Comparison of ENCODE assay signal across 26 mouse cellular contexts in genomic region chr4:84805431-84805830, GRCm38 (mm10).
DNase-seq lines count a peak whose midpoint lies in the region; ATAC-seq and TF ChIP-seq lines count a peak whose summit lies in the region.
"Had no signal": no experiment of that assay in that cellular context is flagged by ENCODE, and none has a peak within 500 bp of the region (broad histone marks: within the 10 kb centered on the region; RNA-seq: fewer than 3 reads in every experiment).

No protein-coding gene starts in this region.

- H3K9ac ChIP-seq in embryonic facial prominence, embryonic 14.5 days (ENCODE audit: low read depth, low read length), result no peak overlapping the region
- H3K9ac ChIP-seq in lung, embryonic 14.5 days, result no peak overlapping the region
- H3K9ac ChIP-seq: embryonic facial prominence, embryonic 12.5 days; embryonic facial prominence, embryonic 15.5 days; forebrain, embryonic 12.5 days had no signal

- H3K4me1 ChIP-seq in embryonic facial prominence, embryonic 14.5 days (ENCODE audit: control insufficient read depth, insufficient read depth, low read length), result no peaks in the 10 kb centered on the region
- H3K4me1 ChIP-seq in embryonic facial prominence, embryonic 10.5 days, result no peaks in the 10 kb centered on the region
- H3K4me1 ChIP-seq in lung, embryonic 14.5 days (ENCODE audit: insufficient read depth), result no peaks in the 10 kb centered on the region
- H3K4me1 ChIP-seq: embryonic facial prominence, embryonic 12.5 days; embryonic facial prominence, embryonic 15.5 days; forebrain, embryonic 10.5 days; forebrain, embryonic 12.5 days had no signal

- no peak overlapping the region for H3K4me3 ChIP-seq in embryonic facial prominence, embryonic 14.5 days (ENCODE audit: low read depth, low read length)
- H3K4me3 ChIP-seq in embryonic facial prominence, embryonic 10.5 days, result no peak overlapping the region
- no peak overlapping the region for H3K4me3 ChIP-seq in lung, embryonic 14.5 days (ENCODE audit: low read depth, low read length)
- H3K4me3 ChIP-seq: embryonic facial prominence, embryonic 12.5 days; embryonic facial prominence, embryonic 15.5 days; erythroblast, embryonic 14.5 days; forebrain, embryonic 10.5 days; forebrain, embryonic 12.5 days had no signal

- H3K27me3 ChIP-seq in embryonic facial prominence, embryonic 14.5 days (replicated peaks; ENCODE audit: control insufficient read depth, insufficient read depth, low read length), result no peaks in the 10 kb centered on the region
- no peaks in the 10 kb centered on the region for H3K27me3 ChIP-seq in embryonic facial prominence, embryonic 10.5 days (replicated peaks; ENCODE audit: low read depth, poor library complexity, severe bottlenecking)
- H3K27me3 ChIP-seq in lung, embryonic 14.5 days (ENCODE audit: insufficient read depth, low read length), result no peaks in the 10 kb centered on the region
- H3K27me3 ChIP-seq: CH12.LX; embryonic facial prominence, embryonic 12.5 days; embryonic facial prominence, embryonic 15.5 days; forebrain, embryonic 12.5 days had no signal

- WGBS in embryonic facial prominence, embryonic 14.5 days, result 76% methylated on average over 2 of the region's 2 CpGs
- 91% methylated on average over 2 of the region's 2 CpGs for WGBS in embryonic facial prominence, embryonic 10.5 days
- 71% methylated on average over 2 of the region's 2 CpGs for WGBS in lung, embryonic 14.5 days

- H3K9me3 ChIP-seq in embryonic facial prominence, embryonic 14.5 days (ENCODE audit: control insufficient read depth, low read length), result no peaks in the 10 kb centered on the region
- no peaks in the 10 kb centered on the region for H3K9me3 ChIP-seq in embryonic facial prominence, embryonic 10.5 days
- H3K9me3 ChIP-seq in lung, embryonic 14.5 days (ENCODE audit: low read depth, low read length), result no peaks in the 10 kb centered on the region
- H3K9me3 ChIP-seq: embryonic facial prominence, embryonic 12.5 days; embryonic facial prominence, embryonic 15.5 days; forebrain, embryonic 10.5 days; forebrain, embryonic 12.5 days had no signal

- H3K4me2 ChIP-seq in embryonic facial prominence, embryonic 14.5 days (ENCODE audit: low read depth, low read length), result no peak overlapping the region
- no peak overlapping the region for H3K4me2 ChIP-seq in lung, embryonic 14.5 days
- H3K4me2 ChIP-seq: embryonic facial prominence, embryonic 12.5 days; embryonic facial prominence, embryonic 15.5 days; forebrain, embryonic 12.5 days had no signal

- TF ChIP-seq CTCF in lung, embryonic 14.5 days (IDR thresholded peaks at IDR 0.05; ENCODE audit: low read depth), result no peak

- no peak for ATAC-seq in embryonic facial prominence, embryonic 14.5 days (ENCODE audit: low read depth)
- ATAC-seq in lung, embryonic 14.5 days (ENCODE audit: insufficient read depth), result no peak
- ATAC-seq: CD4-positive, CD25-positive, alpha-beta regulatory T cell, adult 4 months; forebrain, embryonic 14.5 days; forebrain, embryonic 16.5 days had no signal

- H3K27ac ChIP-seq in embryonic facial prominence, embryonic 14.5 days (replicated peaks; ENCODE audit: low read depth, low read length), result no peak overlapping the region
- no peak overlapping the region for H3K27ac ChIP-seq in embryonic facial prominence, embryonic 10.5 days (replicated peaks)
- H3K27ac ChIP-seq in lung, embryonic 14.5 days (ENCODE audit: low read depth), result no peak overlapping the region
- H3K27ac ChIP-seq: embryonic facial prominence, embryonic 12.5 days; embryonic facial prominence, embryonic 15.5 days; forebrain, embryonic 10.5 days; forebrain, embryonic 12.5 days had no signal

- H3K36me3 ChIP-seq in embryonic facial prominence, embryonic 14.5 days (ENCODE audit: control insufficient read depth, insufficient read depth, low read length), result no peaks in the 10 kb centered on the region
- no peaks in the 10 kb centered on the region for H3K36me3 ChIP-seq in embryonic facial prominence, embryonic 10.5 days (replicated peaks)
- no peaks in the 10 kb centered on the region for H3K36me3 ChIP-seq in lung, embryonic 14.5 days (ENCODE audit: insufficient read depth)
- H3K36me3 ChIP-seq: embryonic facial prominence, embryonic 12.5 days; embryonic facial prominence, embryonic 15.5 days; forebrain, embryonic 10.5 days; forebrain, embryonic 12.5 days; G1E had no signal

- peak; percentile 55 for DNase-seq in embryonic facial prominence, embryonic 14.5 days (ENCODE audit: low spot score)
- DNase-seq in embryonic facial prominence, embryonic 10.5 days (ENCODE audit: low spot score), result no peak
- peak; percentile 42 for DNase-seq in lung, embryonic 14.5 days
- DNase-seq in lung, postnatal 4 days, result no peak
- DNase-seq in NIH3T3 (ENCODE audit: low read depth), result peak; percentile 31
- DNase-seq: adrenal gland, adult 2 months; adrenal gland, postnatal 10 days; adrenal gland, postnatal 25 days; B cell, adult 2 months; cerebellum, adult 11 months; cerebellum, adult 18-20 months; cerebellum, adult 8-10 months; cerebellum, adult 9-11 months; cerebellum, postnatal 14 days; cerebellum, postnatal 36 days; embryo, embryonic 11 days had no signal

Comparison
In these comparisons a context has a peak if more than half of its experiments do, and no peak if none do; other contexts are left out.
1. DNase-seq: peak in embryonic facial prominence, embryonic 14.5 days (single experiment), lung, embryonic 14.5 days (single experiment) and NIH3T3 (single experiment); none in embryonic facial prominence, embryonic 10.5 days (single experiment) and lung, postnatal 4 days (0 of 2).